Mouse (Mus musculus) neural tube, embryonic 11.5 days (tissue): ENCODE data around the gene Lrig2. TPM values are rescaled to one million over a fixed set of nuclear protein-coding genes. Genes with fewer than 3 reads are reported as not detected.

Experiments used
- ATAC-seq: fragments of 200-750 bp; cut with Nextera tagmentation; 2 replicates; pipeline ENCODE4 v1.8.0; 2017; ENCODE audit warnings: moderate number of reproducible peaks, mild to moderate bottlenecking, moderate TSS enrichment, moderate library complexity; ENCODE audit not compliant: insufficient read depth, low FRiP score, low TSS enrichment
- DNase-seq: peaks from one replicate; pipeline ENCODE4 v3.0.0-alpha.2; 2015; ENCODE audit warnings: low spot score
- H3K27ac ChIP-seq: fragments of 300-500 bp; sonication (generic); 2 replicates; pipeline ENCODE4 v1.5.1; 2014; ENCODE audit warnings: low read depth, mild to moderate bottlenecking, low read length
- H3K27me3 ChIP-seq: fragments of 300-500 bp; sonication (generic); 2 replicates; pipeline ENCODE4 v1.6.1; 2014; ENCODE audit warnings: mild to moderate bottlenecking, low read length, mixed read lengths; ENCODE audit not compliant: control insufficient read depth, insufficient read depth
- H3K36me3 ChIP-seq: fragments of 300-500 bp; sonication (generic); 2 replicates; pipeline ENCODE4 v1.6.1; 2014; ENCODE audit warnings: mild to moderate bottlenecking, low read length, moderate library complexity, mixed read lengths; ENCODE audit not compliant: control insufficient read depth, insufficient read depth
- H3K4me1 ChIP-seq: fragments of 300-500 bp; sonication (generic); 2 replicates; pipeline ENCODE4 v1.6.1; 2014; ENCODE audit warnings: low read length, mixed read lengths; ENCODE audit not compliant: control insufficient read depth, insufficient read depth
- H3K4me2 ChIP-seq: fragments of 300-500 bp; sonication (generic); 2 replicates; pipeline ENCODE4 v1.6.1; 2014; ENCODE audit warnings: low read depth, mild to moderate bottlenecking, moderate library complexity
- H3K4me3 ChIP-seq: fragments of 300-500 bp; sonication (generic); 2 replicates; pipeline ENCODE4 v1.5.1; 2014; ENCODE audit warnings: low read depth, low read length
- H3K9ac ChIP-seq: fragments of 300-500 bp; sonication (generic); 2 replicates; pipeline ENCODE4 v1.6.1; 2014; ENCODE audit warnings: mild to moderate bottlenecking, low read length
- H3K9me3 ChIP-seq: fragments of 300-500 bp; sonication (generic); 2 replicates; pipeline ENCODE4 v1.6.1; 2016; ENCODE audit warnings: low read length; ENCODE audit not compliant: control insufficient read depth
- WGBS: fragments of 180-500 bp; shearing (Covaris S2); extraction: QIAGEN DNeasy Blood & Tissue Kit; methylation state at CpG from one replicate; pipeline ENCODE4 v1.1.7; 2014; 5-methylcytosine and 5-hydroxymethylcytosine counted together
- polyA plus RNA-seq: library from polyadenylated mRNA; unstranded; fragments of >200 nt; fragmentation: Nextera tagmentation; extraction: Ambion mirVana; gene quantifications from 2 replicates; pipeline ENCODE4 v1.2.1, GENCODE M21; 2014

Lrig2 gene
- polyA plus RNA-seq, 1 experiment from 2014 or later = 30.2 TPM

DNA sequence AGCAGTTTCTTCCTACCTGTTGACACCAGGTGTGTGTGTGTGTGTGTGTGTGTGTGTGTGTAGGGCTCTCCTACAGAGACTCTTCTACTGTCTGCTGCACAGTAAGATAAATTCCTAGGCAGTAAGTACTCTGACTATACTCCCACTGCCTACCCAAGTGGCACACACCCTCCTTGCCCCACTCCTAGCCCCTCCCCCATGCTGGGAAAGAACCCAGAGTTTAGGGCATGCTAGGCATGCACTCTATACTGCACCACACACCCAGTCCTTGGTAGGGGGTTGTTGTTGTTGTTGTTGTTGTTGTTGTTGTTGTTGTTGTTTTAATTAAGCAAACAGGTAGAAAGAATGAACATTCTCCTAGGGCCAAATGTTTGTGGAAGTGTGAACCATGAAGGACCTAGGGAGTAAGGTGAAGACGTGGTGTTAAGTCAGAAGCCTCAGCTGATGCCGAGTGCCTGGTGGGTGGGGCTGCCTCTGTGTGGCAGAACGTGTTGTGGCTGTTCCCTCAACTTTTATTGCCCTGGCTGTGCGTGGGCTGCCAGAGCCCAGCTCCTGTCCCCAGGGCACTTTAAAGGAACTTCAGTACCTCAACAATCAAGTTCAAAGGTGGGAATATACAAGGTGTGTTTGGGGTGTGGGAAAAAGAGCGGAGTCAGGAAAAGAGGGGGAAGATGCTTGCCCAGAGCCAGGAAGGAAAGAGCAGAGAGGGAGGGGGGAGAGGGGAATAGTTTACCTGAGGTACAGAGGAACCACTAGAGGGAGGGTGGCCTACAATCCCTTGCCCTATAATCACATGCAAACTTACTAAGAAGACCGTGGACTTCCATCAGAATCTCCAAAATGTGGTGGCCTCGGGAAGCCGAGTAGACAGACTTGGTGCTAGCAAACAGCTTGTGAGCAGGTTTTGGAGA, 152.2 kb downstream of the Lrig2 start:
- H3K27ac ChIP-seq = no peak overlapping the region
- 52% methylated on average over 8 of the region's 8 CpGs for WGBS
- no peak overlapping the region for H3K4me3 ChIP-seq
- no peak overlapping the region for H3K4me2 ChIP-seq
- no peak for DNase-seq
- ATAC-seq = no peak
- H3K9me3 ChIP-seq = no peaks in the 10 kb centered on the region
- no peaks in the 10 kb centered on the region for H3K4me1 ChIP-seq
- no peaks in the 10 kb centered on the region for H3K36me3 ChIP-seq
- H3K9ac ChIP-seq = no peak overlapping the region
- 0 out of 2 replicates have a peak, but pooled peaks cover 3% of the 10 kb centered on the region for H3K27me3 ChIP-seq

DNA sequence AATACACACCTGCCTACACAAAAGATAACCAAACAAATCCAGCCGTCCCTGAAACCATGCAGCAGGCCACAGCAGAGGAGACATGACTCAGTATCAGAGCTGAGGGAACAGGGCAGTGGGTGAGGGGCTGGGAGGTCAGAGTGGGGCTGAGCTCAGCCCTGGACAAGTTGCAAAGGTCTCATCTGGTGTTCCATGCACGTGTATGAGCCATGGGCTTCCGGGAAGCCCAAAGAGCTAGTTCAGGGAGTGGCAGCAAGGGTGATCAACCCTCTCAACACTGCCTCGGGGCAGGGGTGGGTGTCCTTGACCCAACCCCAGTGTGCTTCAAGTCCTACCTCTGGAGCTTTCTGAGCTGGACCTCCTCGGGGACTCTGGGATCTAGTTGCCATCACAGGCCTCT, 153.0 kb downstream of the Lrig2 start:
- H3K4me2 ChIP-seq = no peak overlapping the region
- 0 out of 2 replicates have a peak, but pooled peaks cover 3% of the 10 kb centered on the region for H3K27me3 ChIP-seq
- ATAC-seq (no peak), DNase-seq (no peak)
- no peaks in the 10 kb centered on the region for H3K36me3 ChIP-seq
- H3K4me1 ChIP-seq = no peaks in the 10 kb centered on the region
- H3K9ac ChIP-seq = no peak overlapping the region
- H3K27ac ChIP-seq = no peak overlapping the region
- H3K4me3 ChIP-seq = no peak overlapping the region
- H3K9me3 ChIP-seq = no peaks in the 10 kb centered on the region
- WGBS = 84% methylated on average over 5 of the region's 5 CpGs

DNA sequence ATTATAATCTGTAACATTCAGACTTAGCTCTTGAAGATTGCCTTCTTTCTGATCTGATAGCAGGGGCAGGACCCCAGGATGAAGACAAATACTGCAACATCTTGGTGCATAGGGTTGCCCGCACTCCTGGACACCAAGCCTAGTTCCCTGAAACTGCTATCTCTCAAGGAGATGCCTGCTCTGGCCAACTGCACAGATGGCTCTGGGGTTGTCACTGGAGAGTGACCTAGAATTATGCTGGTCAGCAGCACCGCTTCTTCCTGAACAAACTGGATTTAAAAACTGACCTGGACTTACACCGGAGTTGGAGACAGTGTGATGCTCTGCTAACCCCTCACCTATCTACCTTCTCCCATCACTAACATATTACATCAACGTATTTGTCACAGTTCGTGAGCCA, 155.6 kb downstream of the Lrig2 start:
- no peak for DNase-seq
- no peaks in the 10 kb centered on the region for H3K4me1 ChIP-seq
- H3K9ac ChIP-seq = no peak overlapping the region
- no peak overlapping the region for H3K4me2 ChIP-seq
- H3K27ac ChIP-seq = no peak overlapping the region
- no peak for ATAC-seq
- H3K4me3 ChIP-seq = no peak overlapping the region
- H3K27me3 ChIP-seq = 0 out of 2 replicates have a peak, but pooled peaks cover 5% of the 10 kb centered on the region
- no peaks in the 10 kb centered on the region for H3K9me3 ChIP-seq
- 96% methylated on average over 5 of the region's 5 CpGs for WGBS
- no peaks in the 10 kb centered on the region for H3K36me3 ChIP-seq

DNA sequence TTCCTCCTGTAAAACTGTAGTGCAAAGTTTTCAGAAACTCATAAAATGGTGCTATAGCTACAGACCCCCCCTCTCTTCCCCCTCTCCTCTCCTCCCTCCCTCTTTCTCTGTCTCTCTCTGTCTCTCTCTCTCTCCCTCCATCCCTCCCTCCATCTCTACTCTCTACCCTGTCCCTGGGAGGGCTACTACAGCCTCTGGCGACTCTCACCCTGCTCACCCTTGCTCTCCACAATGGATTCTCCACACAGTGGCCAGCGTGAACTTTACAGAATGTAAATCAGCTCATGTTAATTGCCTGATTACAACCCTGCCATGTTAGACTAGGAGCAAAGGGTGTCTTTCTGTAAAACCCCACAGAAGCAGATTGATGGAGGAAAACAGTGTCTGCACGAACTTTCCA, 157.8 kb downstream of the Lrig2 start:
- WGBS = 30% methylated on average over 3 of the region's 3 CpGs
- DNase-seq (no peak), ATAC-seq (no peak)
- Histone ChIP-seq H3K4me1 (no peaks in the 10 kb centered on the region), H3K4me3 (no peak overlapping the region), H3K9ac (no peak overlapping the region), H3K27me3 (0 out of 2 replicates have a peak, but pooled peaks cover 5% of the 10 kb centered on the region), H3K9me3 (no peaks in the 10 kb centered on the region), H3K4me2 (no peak overlapping the region), H3K27ac (no peak overlapping the region), H3K36me3 (no peaks in the 10 kb centered on the region)

DNA sequence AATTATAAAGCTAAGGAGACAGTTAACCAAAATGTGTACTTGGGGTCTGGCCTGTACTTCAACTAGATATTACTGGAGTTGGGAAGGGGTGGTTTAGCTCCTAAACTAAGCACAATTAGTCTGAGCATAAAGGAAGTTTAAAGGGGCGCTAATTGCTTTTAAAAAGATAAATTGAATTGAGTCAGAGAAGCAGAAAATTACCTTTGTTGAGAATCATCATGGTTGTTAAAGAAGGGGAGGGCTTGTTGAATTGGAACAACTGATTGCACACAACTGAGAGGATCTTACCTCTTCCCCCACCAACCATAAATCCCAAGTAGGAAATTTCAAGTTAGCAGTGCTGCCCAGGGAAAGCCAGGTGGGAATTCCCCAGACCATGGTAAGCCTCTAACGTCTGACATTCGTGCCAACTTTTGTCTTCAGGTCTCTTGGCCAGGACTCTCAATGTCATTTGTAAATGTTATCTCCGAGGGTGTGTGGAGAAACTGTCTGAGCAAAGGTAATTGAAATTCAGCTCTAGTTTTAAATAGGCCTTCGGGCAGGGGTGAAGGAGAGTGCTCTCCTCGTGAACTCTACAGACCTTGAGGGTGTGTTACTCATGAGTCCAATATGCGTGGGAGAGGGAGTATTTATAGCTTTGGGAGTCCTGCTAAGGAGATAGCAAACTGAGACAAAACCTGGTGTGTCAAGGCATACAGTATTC, 159.2 kb downstream of the Lrig2 start:
- Histone ChIP-seq H3K36me3 (no peaks in the 10 kb centered on the region), H3K4me2 (no peak overlapping the region), H3K4me1 (no peaks in the 10 kb centered on the region), H3K27ac (no peak overlapping the region), H3K27me3 (0 out of 2 replicates have a peak, but pooled peaks cover 5% of the 10 kb centered on the region), H3K9ac (no peak overlapping the region), H3K4me3 (no peak overlapping the region), H3K9me3 (no peaks in the 10 kb centered on the region)
- no peak for DNase-seq
- 42% methylated on average over 7 of the region's 7 CpGs for WGBS
- no peak for ATAC-seq

DNA sequence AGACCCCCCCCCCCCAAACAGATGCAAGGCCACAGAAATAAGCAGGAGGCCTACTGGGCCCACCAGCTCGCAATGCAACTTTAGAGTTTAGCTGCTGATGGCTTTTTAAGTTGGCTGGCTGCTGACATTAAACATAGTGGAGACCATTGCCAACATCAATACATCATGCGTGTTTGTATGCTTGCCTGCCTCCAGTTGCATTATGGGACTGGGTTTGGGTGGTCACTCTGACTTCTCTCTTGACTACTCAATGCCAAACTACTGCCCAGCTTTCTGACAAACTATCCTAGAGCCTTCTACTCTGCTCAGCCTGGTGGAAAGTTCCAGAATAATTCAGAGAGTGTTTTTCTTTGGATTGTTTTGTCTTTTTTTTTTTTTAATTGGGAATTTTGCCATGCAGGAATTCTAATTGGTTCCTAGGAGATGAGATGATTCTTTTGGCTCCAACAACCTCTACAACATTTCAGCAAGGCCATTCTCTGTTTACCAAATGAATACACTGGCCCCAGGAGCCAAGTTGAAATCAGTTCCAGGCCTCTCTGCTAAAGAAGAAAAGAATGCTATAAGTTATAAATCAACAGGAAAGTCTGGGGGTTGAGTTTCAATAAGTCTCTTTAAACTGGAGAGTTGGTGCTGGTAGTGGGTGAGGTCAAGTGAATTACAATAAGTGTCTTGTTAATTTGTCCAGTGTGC, 161.3 kb downstream of the Lrig2 start:
- 0 out of 2 replicates have a peak, but pooled peaks cover 5% of the 10 kb centered on the region for H3K27me3 ChIP-seq
- H3K4me3 ChIP-seq = no peak overlapping the region
- no peaks in the 10 kb centered on the region for H3K4me1 ChIP-seq
- WGBS = 78% methylated on average over 2 of the region's 2 CpGs
- no peaks in the 10 kb centered on the region for H3K36me3 ChIP-seq
- no peak overlapping the region for H3K27ac ChIP-seq
- DNase-seq = no peak
- H3K4me2 ChIP-seq = no peak overlapping the region
- no peaks in the 10 kb centered on the region for H3K9me3 ChIP-seq
- no peak for ATAC-seq
- H3K9ac ChIP-seq = no peak overlapping the region

DNA sequence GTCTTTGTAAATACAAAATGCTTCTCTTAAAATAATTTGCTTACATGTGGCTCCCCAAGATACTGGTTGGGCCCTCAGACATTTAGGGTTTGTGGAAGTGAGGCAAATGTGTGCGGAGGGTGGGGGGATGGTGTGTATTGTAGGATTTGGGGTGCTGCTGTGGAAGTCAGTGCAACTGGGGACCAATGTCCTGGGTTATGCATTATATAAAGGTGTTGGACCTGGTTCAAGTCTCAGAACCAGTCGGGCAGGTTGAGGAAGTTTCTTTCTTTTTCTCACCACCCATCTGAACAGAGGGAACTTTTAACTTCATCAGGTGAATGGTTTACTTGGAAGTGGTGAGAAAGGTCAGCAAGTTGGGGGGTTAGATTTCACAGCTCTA, 161.9 kb downstream of the Lrig2 start:
- H3K4me2 ChIP-seq = no peak overlapping the region
- H3K36me3 ChIP-seq = no peaks in the 10 kb centered on the region
- H3K27ac ChIP-seq = no peak overlapping the region
- no peaks in the 10 kb centered on the region for H3K4me1 ChIP-seq
- 87% methylated on average over 2 of the region's 2 CpGs for WGBS
- H3K9me3 ChIP-seq = no peaks in the 10 kb centered on the region
- no peak overlapping the region for H3K4me3 ChIP-seq
- H3K27me3 ChIP-seq = 0 out of 2 replicates have a peak, but pooled peaks cover 4% of the 10 kb centered on the region
- DNase-seq (no peak), ATAC-seq (no peak)
- no peak overlapping the region for H3K9ac ChIP-seq

DNA sequence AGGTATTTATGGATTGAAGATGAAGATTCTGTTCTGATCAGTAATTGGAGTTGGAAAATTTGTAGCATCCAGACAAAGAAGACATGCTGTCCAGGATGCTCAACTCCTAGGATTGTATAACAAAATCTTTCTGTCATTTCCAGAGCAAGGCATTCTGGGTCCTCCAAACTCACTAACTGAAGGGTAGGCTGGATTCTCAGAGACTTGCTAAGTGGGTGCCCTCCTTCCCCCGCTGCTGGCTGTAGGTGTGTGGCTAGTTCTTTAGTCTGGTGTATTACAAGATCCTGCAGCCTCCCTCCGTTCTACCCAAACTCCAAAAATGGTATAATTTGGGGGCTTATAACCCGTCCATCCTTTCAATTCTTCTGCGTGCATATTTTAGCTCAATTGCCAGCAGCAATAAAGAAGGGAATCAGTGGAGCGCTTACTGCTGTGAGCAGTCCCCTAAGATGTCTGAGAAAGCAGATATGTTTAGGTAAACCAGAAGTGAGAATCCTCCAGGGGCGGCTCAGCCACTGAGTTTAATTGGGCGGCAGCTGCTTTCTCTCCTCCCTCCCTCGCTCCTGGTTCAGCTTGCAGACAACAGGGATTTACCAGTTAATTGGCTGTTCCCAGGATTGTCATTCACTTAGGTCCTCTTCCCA, 162.4 kb downstream of the Lrig2 start:
- H3K9me3 ChIP-seq = no peaks in the 10 kb centered on the region
- no peaks in the 10 kb centered on the region for H3K36me3 ChIP-seq
- 0 out of 2 replicates have a peak, but pooled peaks cover 2% of the 10 kb centered on the region for H3K27me3 ChIP-seq
- no peak overlapping the region for H3K27ac ChIP-seq
- no peak overlapping the region for H3K4me2 ChIP-seq
- no peak overlapping the region for H3K4me3 ChIP-seq
- no peak overlapping the region for H3K9ac ChIP-seq
- DNase-seq (no peak), ATAC-seq (no peak)
- no peaks in the 10 kb centered on the region for H3K4me1 ChIP-seq
- WGBS = 31% methylated on average over 8 of the region's 8 CpGs
